Comparison of ENCODE assay signal across 9 mouse cellular contexts in the genomic region with DNA sequence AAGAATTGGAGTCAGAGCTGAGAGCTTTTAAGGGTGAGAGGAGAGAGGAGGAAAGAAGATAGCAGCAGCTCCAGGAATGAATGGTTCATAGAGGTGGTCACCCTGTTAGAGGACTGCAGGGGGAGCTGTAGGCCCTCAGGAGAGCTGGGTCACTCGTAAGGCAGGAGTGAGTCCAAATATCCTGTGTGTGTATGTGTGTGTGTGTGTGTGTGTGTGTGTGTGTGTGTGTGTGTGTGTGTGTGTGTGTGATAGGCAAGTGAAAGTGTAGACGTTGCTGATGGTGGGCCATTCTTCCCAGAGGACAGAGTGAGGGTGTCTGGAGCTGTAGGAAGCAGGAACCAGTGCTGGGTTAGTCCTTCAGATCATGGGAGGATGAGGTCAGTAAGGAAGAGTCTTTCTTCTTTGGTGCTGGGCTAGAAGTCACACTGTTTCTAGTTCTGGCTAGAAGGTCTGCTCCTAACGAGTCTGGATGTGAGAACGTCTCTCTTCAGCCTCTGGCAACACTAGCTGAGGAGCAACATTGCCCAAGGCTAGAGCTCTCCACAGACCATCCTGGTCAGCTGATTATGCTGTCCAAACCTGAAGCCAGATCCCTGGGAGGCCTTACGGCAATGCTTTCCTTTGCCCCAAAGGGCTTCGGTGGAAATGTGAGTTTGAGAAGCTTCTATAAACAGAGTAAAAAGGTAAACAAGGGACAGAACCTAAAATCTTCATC.
DNase-seq lines count a peak whose midpoint lies in the region; ATAC-seq and TF ChIP-seq lines count a peak whose summit lies in the region.
"Had no signal": no experiment of that assay in that cellular context is flagged by ENCODE, and none has a peak within 500 bp of the region (broad histone marks: within the 10 kb centered on the region; RNA-seq: fewer than 3 reads in every experiment).

No protein-coding gene starts in this region.

- CTCF ChIA-PET in Patski (lab: Charles Lee) = interaction anchor here (0.6 to 2.6 kb wide), 13 partner anchors 9 to 413 kb away, joined by 3 to 18 read pairs (median 4); no protein-coding TSS in a partner anchor

- peak; percentile 53 for TF ChIP-seq CTCF in midbrain, postnatal 0 days (IDR thresholded peaks at IDR 0.05)
- TF ChIP-seq CTCF in Patski (IDR thresholded peaks at IDR 0.05) = peak; percentile 77

- H3K27me3 ChIP-seq in midbrain, postnatal 0 days (ENCODE audit: insufficient read depth, low read length) = no peaks in the 10 kb centered on the region
- H3K27me3 ChIP-seq in midbrain, embryonic 15.5 days (replicated peaks) = no peaks in the 10 kb centered on the region
- peaks cover 3% of the 10 kb centered on the region for H3K27me3 ChIP-seq in Patski
- H3K27me3 ChIP-seq: heart, embryonic 15.5 days had no signal

- H3K4me3 ChIP-seq in midbrain, postnatal 0 days (ENCODE audit: low read depth, low read length) = no peak overlapping the region
- H3K4me3 ChIP-seq in midbrain, embryonic 15.5 days = no peak overlapping the region
- H3K4me3 ChIP-seq: heart, embryonic 15.5 days had no signal

- H3K4me1 ChIP-seq in midbrain, postnatal 0 days (ENCODE audit: insufficient read depth, low read length) = no peaks in the 10 kb centered on the region
- H3K4me1 ChIP-seq in midbrain, embryonic 15.5 days = peaks cover 4% of the 10 kb centered on the region
- H3K4me1 ChIP-seq: heart, embryonic 15.5 days had no signal

- no peak for ATAC-seq in midbrain, postnatal 0 days (ENCODE audit: low FRiP score)
- no peak for ATAC-seq in midbrain, embryonic 15.5 days (replicated peaks)
- peak; percentile 76 for ATAC-seq in Patski
- peak; percentile 31 for ATAC-seq in inflammation-experienced regulatory T-cells, adult 6 months

- in situ Hi-C loops in Patski (cut with MboI; ENCODE audit: low pct_unique_long_range_greater_than_20kb) = loop anchor here (10.0 to 25.0 kb wide), 3 partner anchors 402 to 1335 kb away; partner anchors contain the start of gene Prdx6b

- WGBS in midbrain, postnatal 0 days = 49% methylated on average over 6 of the region's 6 CpGs
- WGBS in midbrain, embryonic 15.5 days = 47% methylated on average over 6 of the region's 6 CpGs

- H3K9ac ChIP-seq in midbrain, postnatal 0 days (replicated peaks; ENCODE audit: low read length, poor library complexity, severe bottlenecking) = no peak overlapping the region
- H3K9ac ChIP-seq in midbrain, embryonic 15.5 days = no peak overlapping the region
- H3K9ac ChIP-seq: heart, embryonic 15.5 days had no signal

- no peaks in the 10 kb centered on the region for H3K9me3 ChIP-seq in midbrain, postnatal 0 days (ENCODE audit: low read length)
- H3K9me3 ChIP-seq in midbrain, embryonic 15.5 days = no peaks in the 10 kb centered on the region
- H3K9me3 ChIP-seq: heart, embryonic 15.5 days had no signal

- no peak overlapping the region for H3K4me2 ChIP-seq in midbrain, postnatal 0 days (ENCODE audit: low read depth, low read length, poor library complexity, severe bottlenecking)
- no peak overlapping the region for H3K4me2 ChIP-seq in midbrain, embryonic 15.5 days
- H3K4me2 ChIP-seq: heart, embryonic 15.5 days had no signal

- peak; percentile 42 for DNase-seq in midbrain, postnatal 0 days (ENCODE audit: low spot score)
- DNase-seq in Patski (ENCODE audit: low read depth, low spot score) = peak; percentile 6
- DNase-seq in cerebellum, postnatal 25 days = peak; percentile 84 to 88
- DNase-seq in lung, postnatal 36 days = peak; percentile 20
- no peak for DNase-seq in thymus, postnatal 14 days
- DNase-seq in gastrocnemius, adult 18-20 months (ENCODE audit: low spot score) = no peak

- no peak overlapping the region for H3K27ac ChIP-seq in midbrain, postnatal 0 days (ENCODE audit: low read depth, low read length)
- H3K27ac ChIP-seq in midbrain, embryonic 15.5 days = no peak overlapping the region
- H3K27ac ChIP-seq: heart, embryonic 15.5 days had no signal

- POLR2A ChIA-PET in Patski (lab: Charles Lee) = interaction anchor here (0.5 to 0.6 kb wide), 4 partner anchors 47 to 1166 kb away, joined by 3 to 6 read pairs (median 4); no protein-coding TSS in a partner anchor

- H3K36me3 ChIP-seq in midbrain, postnatal 0 days (ENCODE audit: insufficient read depth, low read length) = no peaks in the 10 kb centered on the region
- H3K36me3 ChIP-seq in midbrain, embryonic 15.5 days (replicated peaks) = no peaks in the 10 kb centered on the region
- H3K36me3 ChIP-seq: heart, embryonic 15.5 days had no signal

Comparison
In these comparisons a context has a peak if more than half of its experiments do, and no peak if none do; other contexts are left out.
1. ATAC-seq: peak in Patski (single experiment) and inflammation-experienced regulatory T-cells, adult 6 months (single experiment); none in midbrain, postnatal 0 days (single experiment) and midbrain, embryonic 15.5 days (single experiment).
2. DNase-seq: peak in midbrain, postnatal 0 days (single experiment), Patski (single experiment), cerebellum, postnatal 25 days (2 of 2) and lung, postnatal 36 days (single experiment); none in thymus, postnatal 14 days (single experiment) and gastrocnemius, adult 18-20 months (single experiment).